Comparison of ENCODE assay signal across 35 mouse cellular contexts in genomic region chr1:156345633-156346032, GRCm38 (mm10). TPM values are rescaled to one million over a fixed set of nuclear protein-coding genes. Genes with fewer than 3 reads are reported as not detected.
"Had no signal": no experiment of that assay in that cellular context is flagged by ENCODE, and none has a peak within 500 bp of the region (broad histone marks: within the 10 kb centered on the region; RNA-seq: fewer than 3 reads in every experiment).

No protein-coding gene starts in this region.

- H3K27me3 ChIP-seq: embryonic facial prominence, embryonic 12.5 days; embryonic facial prominence, embryonic 13.5 days; embryonic facial prominence, embryonic 15.5 days; forebrain, embryonic 12.5 days; forebrain, embryonic 13.5 days; forebrain, embryonic 15.5 days had no signal

- H3K9me3 ChIP-seq: embryonic facial prominence, embryonic 10.5 days; embryonic facial prominence, embryonic 12.5 days; embryonic facial prominence, embryonic 13.5 days; embryonic facial prominence, embryonic 15.5 days; forebrain, embryonic 10.5 days; forebrain, embryonic 12.5 days; forebrain, embryonic 13.5 days; forebrain, embryonic 15.5 days had no signal

- H3K27ac ChIP-seq: embryonic facial prominence, embryonic 10.5 days; embryonic facial prominence, embryonic 12.5 days; embryonic facial prominence, embryonic 13.5 days; embryonic facial prominence, embryonic 15.5 days; forebrain, embryonic 10.5 days; forebrain, embryonic 12.5 days; forebrain, embryonic 13.5 days; forebrain, embryonic 15.5 days; gastrocnemius, adult 2 months; heart, adult 2 months had no signal

- H3K4me3 ChIP-seq: embryonic facial prominence, embryonic 10.5 days; embryonic facial prominence, embryonic 12.5 days; embryonic facial prominence, embryonic 13.5 days; embryonic facial prominence, embryonic 15.5 days; erythroblast, embryonic 14.5 days; forebrain, embryonic 10.5 days; forebrain, embryonic 12.5 days; forebrain, embryonic 13.5 days; forebrain, embryonic 15.5 days; gastrocnemius, adult 2 months; heart, adult 2 months had no signal

- H3K36me3 ChIP-seq: embryonic facial prominence, embryonic 10.5 days; embryonic facial prominence, embryonic 12.5 days; embryonic facial prominence, embryonic 13.5 days; embryonic facial prominence, embryonic 15.5 days; forebrain, embryonic 10.5 days; forebrain, embryonic 12.5 days; forebrain, embryonic 15.5 days had no signal

- H3K4me2 ChIP-seq: embryonic facial prominence, embryonic 12.5 days; embryonic facial prominence, embryonic 13.5 days; embryonic facial prominence, embryonic 15.5 days; forebrain, embryonic 12.5 days; forebrain, embryonic 13.5 days; forebrain, embryonic 15.5 days had no signal

- H3K4me1 ChIP-seq: embryonic facial prominence, embryonic 10.5 days; embryonic facial prominence, embryonic 12.5 days; embryonic facial prominence, embryonic 13.5 days; embryonic facial prominence, embryonic 15.5 days; forebrain, embryonic 10.5 days; forebrain, embryonic 12.5 days; forebrain, embryonic 13.5 days; forebrain, embryonic 15.5 days had no signal

- DNase-seq: cerebellum, adult 9-10 months; cerebellum, adult 9-11 months; cerebellum, postnatal 10 days; cerebellum, postnatal 14 days; cerebellum, postnatal 25 days; cerebellum, postnatal 36 days; embryo, embryonic 11 days; forebrain, postnatal 0 days; gastrocnemius, adult 2 months; gastrocnemius, postnatal 10 days; gastrocnemius, postnatal 14 days; gastrocnemius, postnatal 25 days; gastrocnemius, postnatal 36 days; heart, adult 11 months; heart, adult 18-20 months; heart, adult 2 months had no signal

- ATAC-seq: forebrain, embryonic 13.5 days; forebrain, embryonic 14.5 days; forebrain, embryonic 15.5 days; forebrain, embryonic 16.5 days; forebrain, postnatal 0 days had no signal

- H3K9ac ChIP-seq: embryonic facial prominence, embryonic 12.5 days; embryonic facial prominence, embryonic 13.5 days; embryonic facial prominence, embryonic 15.5 days; forebrain, embryonic 12.5 days; forebrain, embryonic 13.5 days; forebrain, embryonic 15.5 days; forebrain, postnatal 0 days had no signal

RNA-seq across cellular contexts. Expression of gene Nphs2, which starts 35.1 kb away (rescaled TPM):
- total RNA-seq: common myeloid progenitor, adult 5-6 weeks; gastrocnemius, adult 18-20 months; gastrocnemius, adult 2 months; gastrocnemius, adult 8-10 months; gastrocnemius, postnatal 10 days; gastrocnemius, postnatal 25 days; gastrocnemius, postnatal 36 days; gastrocnemius, postnatal 4 days; granulocyte monocyte progenitor cell, adult 5-6 weeks; heart, adult 2 months; heart, adult 8-10 months had no signal
- polyA plus RNA-seq: embryonic facial prominence, embryonic 10.5 days; embryonic facial prominence, embryonic 11.5 days; embryonic facial prominence, embryonic 12.5 days; embryonic facial prominence, embryonic 13.5 days; embryonic facial prominence, embryonic 15.5 days; erythroblast, embryonic 14.5 days; forebrain, embryonic 10.5 days; forebrain, embryonic 13.5 days; gonadal fat pad, adult 2 months; heart, adult 2 months had no signal

RNA-seq across cellular contexts. Expression of gene Tdrd5, which starts 42.2 kb away (rescaled TPM):
- total RNA-seq: gastrocnemius, adult 18-20 months; gastrocnemius, adult 2 months; gastrocnemius, adult 8-10 months; gastrocnemius, postnatal 10 days; gastrocnemius, postnatal 14 days; gastrocnemius, postnatal 25 days; granulocyte monocyte progenitor cell, adult 5-6 weeks; heart, adult 18-20 months; heart, adult 2 months; heart, adult 8-10 months had no signal
- polyA plus RNA-seq: heart, adult 2 months had no signal
